Mouse (Mus musculus) heart, postnatal 0 days (tissue): ENCODE measurements around the gene Chd2.

Source experiments
- CTCF ChIP-seq: IDR thresholded peaks from 2 replicates; pipeline ENCODE4 v1.5.1; 2016; ENCODE audit warnings: antibody characterized with exemption, control low read depth, low read depth
- EP300 ChIP-seq: IDR thresholded peaks from 2 replicates; pipeline ENCODE4 v1.6.1; 2016; ENCODE audit warnings: antibody characterized with exemption, low read depth

- TF ChIP-seq EP300 (no peak), CTCF (no peak)
These were observed 26.1 kb upstream of the Chd2 start for GRCm38 (mm10) chr7:73567754-73568161.
